Mouse (Mus musculus): ENCODE measurements at regions not wholly inside any gene's neighbourhood (a gene's known extent, or its start where the extent isn't known, plus 50 kb on each side); places are given as distances from the start of the nearest gene placed in this dataset.

DNA sequence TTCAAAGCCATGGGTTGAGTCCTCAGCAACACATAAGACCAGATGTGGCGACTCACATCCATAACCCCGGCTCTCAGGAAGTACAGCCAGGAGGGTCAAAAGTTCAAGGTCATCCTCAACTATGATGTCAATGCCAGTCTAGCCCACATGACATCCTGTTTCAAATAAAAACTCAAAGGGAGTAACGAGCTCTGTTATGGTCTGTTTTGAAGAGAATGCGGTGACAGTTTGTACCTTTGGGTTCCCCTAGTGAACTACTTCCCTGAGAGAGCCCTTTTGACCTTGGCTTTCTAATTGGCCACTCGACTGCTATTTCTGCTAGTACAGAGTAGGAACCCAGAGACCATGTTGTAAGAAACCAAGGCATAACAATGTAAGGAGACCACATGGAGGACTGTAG lies 119.7 kb upstream of the Plekha5 start:
- TF ChIP-seq GATA1 (IDR thresholded peaks at IDR 0.05; ENCODE audit: borderline replicate concordance, low read length) (no peak), FLI1 (IDR thresholded peaks at IDR 0.05; ENCODE audit: low read length) (no peak)

Data from megakaryocyte, embryonic 14.5 days (primary cell).